Mouse (Mus musculus) left cerebral cortex, postnatal 4 days (tissue): Measurements from ENCODE around the gene Ubxn11. TPM values are rescaled to one million over a fixed set of nuclear protein-coding genes. Genes with fewer than 3 reads are reported as not detected.
"Not testable (repeated sequence)": the region's sequence is repeated elsewhere in the genome, so short reads cannot be mapped to it uniquely, and the experiment has no call there.

ENCODE experiments used
- DNase-seq: peaks from one replicate; pipeline ENCODE4 v3.0.0-alpha.2; 2022
- intact Hi-C: fragments of 180-260 bp; cut with DNase I; formaldehyde crosslinking; loops from one replicate; pipeline ENCODE4 v1.15.1; 2025
- total RNA-seq, 2 experiments: library from RNA; stranded (reverse); gene quantifications; 2 replicates each; pipeline ENCODE4 v1.2.3; 2021

Ubxn11 gene
- total RNA-seq, 2 experiments from 2014 or later: 16.9 to 24.0 TPM

GRCm38 (mm10) chr4:134136280-134136926 lies 34.0 kb downstream of the Ubxn11 start:
- intact Hi-C loops: no loop called here
- no peak for DNase-seq

GRCm38 (mm10) chr4:134138857-134139256 lies 36.5 kb downstream of the Ubxn11 start:
- DNase-seq: no peak
- intact Hi-C loops: no loop called here

GRCm38 (mm10) chr4:134144297-134144696 lies 41.9 kb downstream of the Ubxn11 start:
- intact Hi-C loops, DNase-seq: not testable (repeated sequence)

- no peak for DNase-seq
- intact Hi-C loops: no loop called here
These were observed 47.0 kb downstream of the Ubxn11 start for GRCm38 (mm10) chr4:134149389-134149788.

- intact Hi-C loops: no loop called here
- no peak for DNase-seq
These were observed 49.7 kb downstream of the Ubxn11 start for GRCm38 (mm10) chr4:134152112-134152511.

GRCm38 (mm10) chr4:134153656-134154055 lies 51.3 kb downstream of the Ubxn11 start:
- intact Hi-C loops: no loop called here
- no peak for DNase-seq

- DNase-seq: no peak
- intact Hi-C loops: no loop called here
These were observed 52.0 kb downstream of the Ubxn11 start for GRCm38 (mm10) chr4:134154354-134154753.

- no peak for DNase-seq
- intact Hi-C loops: no loop called here
These were observed 53.2 kb downstream of the Ubxn11 start for GRCm38 (mm10) chr4:134155531-134155930.

GRCm38 (mm10) chr4:134155961-134156465 lies 53.6 kb downstream of the Ubxn11 start:
- intact Hi-C loops: no loop called here
- DNase-seq: no peak

- no peak for DNase-seq
- intact Hi-C loops: no loop called here
These were observed 54.4 kb downstream of the Ubxn11 start for GRCm38 (mm10) chr4:134156744-134157143.

GRCm38 (mm10) chr4:134157558-134157957 lies 55.2 kb downstream of the Ubxn11 start:
- DNase-seq: no peak
- intact Hi-C loops: no loop called here

GRCm38 (mm10) chr4:134158774-134159173 lies 56.4 kb downstream of the Ubxn11 start:
- intact Hi-C loops: no loop called here
- no peak for DNase-seq

GRCm38 (mm10) chr4:134160071-134160470 lies 57.7 kb downstream of the Ubxn11 start:
- DNase-seq: peak; percentile 9
- intact Hi-C loops: not testable (repeated sequence)

GRCm38 (mm10) chr4:134164591-134164990 lies 62.2 kb downstream of the Ubxn11 start:
- intact Hi-C loops: no loop called here
- DNase-seq: no peak

GRCm38 (mm10) chr4:134165024-134165423 lies 62.7 kb downstream of the Ubxn11 start:
- intact Hi-C loops: no loop called here
- no peak for DNase-seq

GRCm38 (mm10) chr4:134165548-134166465 lies 63.4 kb downstream of the Ubxn11 start:
- DNase-seq: no peak

GRCm38 (mm10) chr4:134166906-134167305 lies 64.5 kb downstream of the Ubxn11 start:
- intact Hi-C loops: no loop called here
- no peak for DNase-seq

More at GRCm38 (mm10) chr4:134165548-134166465, 63.4 kb downstream of the Ubxn11 start:
- intact Hi-C loops: no loop called here

- DNase-seq: no peak
- intact Hi-C loops: no loop called here
These were observed 70.0 kb downstream of the Ubxn11 start for GRCm38 (mm10) chr4:134172391-134172790.
